24 mouse cellular contexts compared by ENCODE assay signal in the genomic region with DNA sequence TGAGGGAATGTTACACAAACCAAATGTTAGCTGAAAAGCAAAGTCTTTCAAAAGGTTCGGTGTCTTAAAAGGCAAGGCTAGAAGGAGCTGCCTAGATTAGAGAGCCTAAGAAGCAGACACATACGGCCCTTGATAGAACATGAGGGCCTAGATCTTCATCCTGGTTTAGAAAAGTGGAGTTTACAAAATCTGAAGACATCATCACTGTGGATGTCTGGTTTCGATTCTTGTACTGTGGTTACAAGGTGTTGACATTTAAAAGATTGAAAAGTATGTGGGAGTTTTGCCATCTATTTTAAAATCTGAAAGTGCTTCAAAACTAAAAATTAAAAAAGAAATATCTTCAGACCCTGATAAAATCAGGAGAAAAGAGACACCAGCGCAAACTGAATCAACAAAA.
"Had no signal": no experiment of that assay in that cellular context is flagged by ENCODE, and none has a peak within 500 bp of the region (broad histone marks: within the 10 kb centered on the region; RNA-seq: fewer than 3 reads in every experiment).

No protein-coding gene starts in this region.

- H3K4me3 ChIP-seq: gastrocnemius, adult 2 months; heart, embryonic 10.5 days; heart, embryonic 12.5 days; hindbrain, embryonic 10.5 days; hindbrain, embryonic 12.5 days; intestine, embryonic 15.5 days; layer of hippocampus, adult 2 months; limb, embryonic 13.5 days; limb, embryonic 15.5 days; liver, embryonic 12.5 days had no signal

- H3K9ac ChIP-seq: heart, embryonic 12.5 days; hindbrain, embryonic 12.5 days; hindbrain, embryonic 14.5 days; intestine, embryonic 15.5 days; limb, embryonic 13.5 days; limb, embryonic 15.5 days; liver, embryonic 12.5 days; liver, embryonic 14.5 days had no signal

- H3K9me3 ChIP-seq: heart, embryonic 10.5 days; hindbrain, embryonic 12.5 days; intestine, embryonic 15.5 days; limb, embryonic 13.5 days; limb, embryonic 15.5 days; liver, embryonic 12.5 days had no signal

- H3K27me3 ChIP-seq: heart, embryonic 12.5 days; hindbrain, embryonic 12.5 days; intestine, embryonic 15.5 days; limb, embryonic 15.5 days had no signal

- H3K36me3 ChIP-seq: heart, embryonic 10.5 days; heart, embryonic 12.5 days; hindbrain, embryonic 10.5 days; hindbrain, embryonic 12.5 days; intestine, embryonic 15.5 days; limb, embryonic 13.5 days; limb, embryonic 15.5 days; liver, embryonic 12.5 days had no signal

- ATAC-seq: intestine, embryonic 15.5 days; intestine, postnatal 0 days; liver, embryonic 12.5 days had no signal

- DNase-seq: gastrocnemius, adult 2 months; gastrocnemius, postnatal 10 days; gastrocnemius, postnatal 25 days; heart, adult 18-20 months; heart, postnatal 10 days; heart, postnatal 4 days; kidney, adult 18-20 months; kidney, adult 8-10 months; kidney, postnatal 10 days; kidney, postnatal 25 days; kidney, postnatal 4 days; left cerebral cortex, postnatal 4 days had no signal

- H3K27ac ChIP-seq: gastrocnemius, adult 2 months; heart, embryonic 10.5 days; hindbrain, embryonic 10.5 days; intestine, embryonic 15.5 days; layer of hippocampus, adult 2 months; limb, embryonic 13.5 days; limb, embryonic 15.5 days; liver, embryonic 12.5 days; liver, embryonic 14.5 days had no signal

- H3K4me2 ChIP-seq: heart, embryonic 12.5 days; hindbrain, embryonic 12.5 days; hindbrain, embryonic 14.5 days; intestine, embryonic 15.5 days; limb, embryonic 13.5 days; limb, embryonic 15.5 days; liver, embryonic 12.5 days had no signal

- H3K4me1 ChIP-seq: intestine, embryonic 15.5 days; limb, embryonic 13.5 days; limb, embryonic 15.5 days had no signal
